Mouse (Mus musculus) gastrocnemius, postnatal 14 days (tissue): Measurements from ENCODE around the gene Draxin. TPM values are rescaled to one million over a fixed set of nuclear protein-coding genes. Genes with fewer than 3 reads are reported as not detected.
"Not testable (repeated sequence)": the region's sequence is repeated elsewhere in the genome, so short reads cannot be mapped to it uniquely, and the experiment has no call there.

Experiments
- DNase-seq: peaks from one replicate; pipeline ENCODE4 v3.0.0; 2021; ENCODE audit warnings: mixed read lengths
- intact Hi-C: fragments of 180-260 bp; cut with DNase I; formaldehyde crosslinking; loops from one replicate; pipeline ENCODE4 v1.15.1; 2025; ENCODE audit warnings: low total_unique reads
- total RNA-seq, 2 experiments: library from RNA; stranded (reverse); gene quantifications; 2 replicates each; pipeline ENCODE4 v1.2.3; 2021

Draxin gene
- total RNA-seq, 2 experiments from 2014 or later, result 0.10 to 0.13 TPM

- DNase-seq, result no peak
- intact Hi-C loops, result no loop called here
Measured at GRCm38 (mm10) chr4:148121362-148121761, 9.1 kb downstream of the Draxin start.

GRCm38 (mm10) chr4:148120555-148120954, 9.9 kb downstream of the Draxin start:
- no peak for DNase-seq
- intact Hi-C loops, result no loop called here

GRCm38 (mm10) chr4:148119578-148119977, 10.9 kb downstream of the Draxin start:
- intact Hi-C loops, result loop anchor here (5.0 kb wide), 1 partner anchor 33 kb away; the partner anchor contains the start of gene Fbxo6
- not testable (repeated sequence) for DNase-seq

- intact Hi-C loops, result loop anchor here (5.0 kb wide), 1 partner anchor 35 kb away; the partner anchor contains the start of gene Fbxo6
- DNase-seq, result no peak
Measured at GRCm38 (mm10) chr4:148117392-148117791, 13.1 kb downstream of the Draxin start.

- no peak for DNase-seq
- intact Hi-C loops, result loop anchor here (5.0 kb wide), 1 partner anchor 36 kb away; the partner anchor contains the start of gene Fbxo6
Measured at GRCm38 (mm10) chr4:148116657-148117056, 13.8 kb downstream of the Draxin start.

- intact Hi-C loops, result loop anchor here (5.0 kb wide), 1 partner anchor 37 kb away; the partner anchor contains the start of gene Fbxo6
Measured at GRCm38 (mm10) chr4:148115467-148115866, 15.0 kb downstream of the Draxin start.

GRCm38 (mm10) chr4:148114758-148115391, 15.6 kb downstream of the Draxin start:
- intact Hi-C loops, result loop anchor here (1.0 to 5.0 kb wide), 2 partner anchors 37 to 52 kb away; partner anchors contain the start of gene Fbxo6
- DNase-seq, result peak; percentile 84

More at GRCm38 (mm10) chr4:148115467-148115866, 15.0 kb downstream of the Draxin start:
- peak; percentile 47 for DNase-seq

GRCm38 (mm10) chr4:148112519-148112918, 18.0 kb downstream of the Draxin start:
- intact Hi-C loops, result no loop called here
- DNase-seq, result no peak

GRCm38 (mm10) chr4:148109215-148109614, 21.3 kb downstream of the Draxin start:
- DNase-seq, result no peak
- intact Hi-C loops, result loop anchor here (10.0 kb wide), 1 partner anchor 326 kb away; no protein-coding TSS in a partner anchor

GRCm38 (mm10) chr4:148108565-148109100, 21.9 kb downstream of the Draxin start:
- intact Hi-C loops, result loop anchor here (10.0 kb wide), 1 partner anchor 326 kb away; no protein-coding TSS in a partner anchor
- DNase-seq, result no peak

GRCm38 (mm10) chr4:148107621-148108291, 22.7 kb downstream of the Draxin start:
- intact Hi-C loops, result loop anchor here (10.0 kb wide), 1 partner anchor 327 kb away; no protein-coding TSS in a partner anchor
- peak; percentile 42 for DNase-seq

GRCm38 (mm10) chr4:148104146-148104545, 26.4 kb downstream of the Draxin start:
- intact Hi-C loops, result loop anchor here (10.0 kb wide), 1 partner anchor 331 kb away; no protein-coding TSS in a partner anchor
- DNase-seq, result no peak

GRCm38 (mm10) chr4:148101801-148102527, 28.5 kb downstream of the Draxin start:
- intact Hi-C loops, result loop anchor here (10.0 kb wide), 1 partner anchor 333 kb away; no protein-coding TSS in a partner anchor
- DNase-seq, result peak; percentile 61

GRCm38 (mm10) chr4:148098666-148099065, 31.8 kb downstream of the Draxin start:
- no peak for DNase-seq
- intact Hi-C loops, result no loop called here

- no peak for DNase-seq
- intact Hi-C loops, result no loop called here
Measured at GRCm38 (mm10) chr4:148097936-148098335, 32.6 kb downstream of the Draxin start.

GRCm38 (mm10) chr4:148095081-148095480, 35.4 kb downstream of the Draxin start:
- intact Hi-C loops, result no loop called here
- no peak for DNase-seq

- no peak for DNase-seq
- intact Hi-C loops, result no loop called here
Measured at GRCm38 (mm10) chr4:148094161-148094560, 36.3 kb downstream of the Draxin start.

GRCm38 (mm10) chr4:148092551-148093271, 37.8 kb downstream of the Draxin start:
- intact Hi-C loops, result no loop called here
- no peak for DNase-seq

GRCm38 (mm10) chr4:148091181-148091580, 39.3 kb downstream of the Draxin start:
- no peak for DNase-seq
- intact Hi-C loops, result no loop called here
